Mouse (Mus musculus): ENCODE results near the gene Tap2. TPM values are rescaled to one million over a fixed set of nuclear protein-coding genes. Genes with fewer than 3 reads are reported as not detected.
"Not testable (repeated sequence)": the region's sequence is repeated elsewhere in the genome, so short reads cannot be mapped to it uniquely, and the experiment has no call there.

The Tap2 gene
- total RNA-seq, 2 experiments from 2014 or later, result 3.1 to 5.0 TPM

GRCm38 (mm10) chr17:34207456-34207855, 4.1 kb downstream of the Tap2 start:
- no peak for DNase-seq (ENCODE audit: low spot score in 2 of 2)

GRCm38 (mm10) chr17:34207866-34208265, 4.5 kb downstream of the Tap2 start:
- intact Hi-C loops (cut with DNase I), result no loop called here
- DNase-seq (ENCODE audit: low spot score in 2 of 2), result no peak

More at GRCm38 (mm10) chr17:34207456-34207855, 4.1 kb downstream of the Tap2 start:
- intact Hi-C loops (cut with DNase I), result no loop called here

GRCm38 (mm10) chr17:34208421-34208820, 5.1 kb downstream of the Tap2 start:
- DNase-seq (ENCODE audit: low spot score in 2 of 2), result no peak
- intact Hi-C loops (cut with DNase I), result no loop called here

GRCm38 (mm10) chr17:34209680-34210079, 6.4 kb downstream of the Tap2 start:
- intact Hi-C loops (cut with DNase I), result no loop called here
- DNase-seq (ENCODE audit: low spot score in 2 of 2), result no peak

- no peak for DNase-seq (ENCODE audit: low spot score in 2 of 2)
- intact Hi-C loops (cut with DNase I), result no loop called here
Observed at GRCm38 (mm10) chr17:34210599-34210998, 7.3 kb downstream of the Tap2 start.

GRCm38 (mm10) chr17:34211746-34212365, 8.5 kb downstream of the Tap2 start:
- intact Hi-C loops (cut with DNase I), result no loop called here
- DNase-seq (ENCODE audit: low spot score in 2 of 2), result no peak

- DNase-seq (ENCODE audit: low spot score in 2 of 2), result no peak
- intact Hi-C loops (cut with DNase I), result no loop called here
Observed at GRCm38 (mm10) chr17:34213936-34214335, 10.6 kb downstream of the Tap2 start.

GRCm38 (mm10) chr17:34215176-34215575, 11.8 kb downstream of the Tap2 start:
- intact Hi-C loops (cut with DNase I), result no loop called here
- DNase-seq (ENCODE audit: low spot score in 2 of 2), result no peak

- DNase-seq (ENCODE audit: low spot score in 2 of 2), result no peak
- intact Hi-C loops (cut with DNase I), result no loop called here
Observed at GRCm38 (mm10) chr17:34217216-34217928, 14.0 kb downstream of the Tap2 start.

GRCm38 (mm10) chr17:34217986-34218385, 14.7 kb downstream of the Tap2 start:
- intact Hi-C loops (cut with DNase I), result loop anchor here (2.0 kb wide), 1 partner anchor 17 kb away; no protein-coding TSS in a partner anchor

GRCm38 (mm10) chr17:34218675-34219074, 15.3 kb downstream of the Tap2 start:
- peak; percentile 26 to 42 for DNase-seq (ENCODE audit: low spot score in 2 of 2)
- intact Hi-C loops (cut with DNase I), result loop anchor here (2.0 kb wide), 1 partner anchor 16 kb away; no protein-coding TSS in a partner anchor

More at GRCm38 (mm10) chr17:34217986-34218385, 14.7 kb downstream of the Tap2 start:
- no peak for DNase-seq (ENCODE audit: low spot score in 2 of 2)

- intact Hi-C loops (cut with DNase I), result loop anchor here (2.0 kb wide), 1 partner anchor 16 kb away; no protein-coding TSS in a partner anchor
- DNase-seq (ENCODE audit: low spot score in 2 of 2), result peak; percentile 49 to 57
Observed at GRCm38 (mm10) chr17:34219096-34219495, 15.8 kb downstream of the Tap2 start.

GRCm38 (mm10) chr17:34219801-34220200, 16.5 kb downstream of the Tap2 start:
- peak; percentile 36 to 74 for DNase-seq (ENCODE audit: low spot score in 2 of 2)
- intact Hi-C loops (cut with DNase I), result loop anchor here (2.0 kb wide), 1 partner anchor 15 kb away; no protein-coding TSS in a partner anchor

- intact Hi-C loops (cut with DNase I); DNase-seq (ENCODE audit: low spot score in 2 of 2): not testable (repeated sequence)
Observed at GRCm38 (mm10) chr17:34220401-34220800, 17.1 kb downstream of the Tap2 start.

- intact Hi-C loops (cut with DNase I), result no loop called here
- no peak for DNase-seq (ENCODE audit: low spot score in 2 of 2)
Observed at GRCm38 (mm10) chr17:34224816-34225215, 21.5 kb downstream of the Tap2 start.

GRCm38 (mm10) chr17:34225426-34225825, 22.1 kb downstream of the Tap2 start:
- intact Hi-C loops (cut with DNase I), result no loop called here
- no peak for DNase-seq (ENCODE audit: low spot score in 2 of 2)

GRCm38 (mm10) chr17:34225911-34226310, 22.6 kb downstream of the Tap2 start:
- intact Hi-C loops (cut with DNase I); DNase-seq (ENCODE audit: low spot score in 2 of 2): not testable (repeated sequence)

- intact Hi-C loops (cut with DNase I), result loop anchor here (10.0 kb wide), 1 partner anchor 126 kb away; no protein-coding TSS in a partner anchor
- not testable (repeated sequence) for DNase-seq (ENCODE audit: low spot score in 2 of 2)
Observed at GRCm38 (mm10) chr17:34230971-34231370, 27.6 kb downstream of the Tap2 start.

- not testable (repeated sequence) for DNase-seq (ENCODE audit: low spot score in 2 of 2)
- intact Hi-C loops (cut with DNase I), result loop anchor here (10.0 kb wide), 1 partner anchor 127 kb away; no protein-coding TSS in a partner anchor
Observed at GRCm38 (mm10) chr17:34232021-34232420, 28.7 kb downstream of the Tap2 start.

- intact Hi-C loops (cut with DNase I), result loop anchor here (2.0 to 10.0 kb wide), 3 partner anchors 16 to 130 kb away; no protein-coding TSS in a partner anchor
- DNase-seq (ENCODE audit: low spot score in 2 of 2), result peak; percentile 60 to 73
Observed at GRCm38 (mm10) chr17:34234926-34235325, 31.6 kb downstream of the Tap2 start.

Data from left cerebral cortex, postnatal 14 days (tissue).